Mouse (Mus musculus) cortical plate, adult 2 months (tissue): ENCODE data around the gene Stard7. TPM values are rescaled to one million over a fixed set of nuclear protein-coding genes. Genes with fewer than 3 reads are reported as not detected.

Source experiments
- H3K27ac ChIP-seq: fragments of 200-500 bp; 2 replicates; pipeline ENCODE4 v1.5.1; 2012; ENCODE audit warnings: low read length, control low read depth, inconsistent platforms; ENCODE audit not compliant: insufficient read depth
- H3K4me1 ChIP-seq: fragments of 200-500 bp; 2 replicates; pipeline ENCODE4 v1.6.1; 2011; ENCODE audit warnings: low read length; ENCODE audit not compliant: control insufficient read depth, insufficient read depth
- H3K4me3 ChIP-seq: fragments of 200-500 bp; 2 replicates; pipeline ENCODE4 v1.5.1; 2011; ENCODE audit warnings: mild to moderate bottlenecking, low read length, control low read depth; ENCODE audit not compliant: insufficient read depth
- CTCF ChIP-seq: fragments of 200-500 bp; IDR thresholded peaks from 2 replicates; pipeline ENCODE4 v1.5.1; 2011; ENCODE audit warnings: mild to moderate bottlenecking, control low read depth, low read length; ENCODE audit not compliant: insufficient read depth; ENCODE audit errors: extremely low read depth
- POLR2A ChIP-seq: fragments of 200-500 bp; IDR thresholded peaks from 2 replicates; pipeline ENCODE4 v1.6.1; 2011; ENCODE audit warnings: mild to moderate bottlenecking, low read length, control low read depth; ENCODE audit not compliant: insufficient read depth; ENCODE audit errors: extremely low read depth
- polyA plus RNA-seq: library from polyadenylated mRNA; depleted of rRNA; stranded (reverse); fragments of >200 nt; gene quantifications from 2 replicates; pipeline ENCODE4 v1.2.3, GENCODE M21; 2012

Stard7 gene
- polyA plus RNA-seq, 1 experiment = 96.1 TPM

DNA sequence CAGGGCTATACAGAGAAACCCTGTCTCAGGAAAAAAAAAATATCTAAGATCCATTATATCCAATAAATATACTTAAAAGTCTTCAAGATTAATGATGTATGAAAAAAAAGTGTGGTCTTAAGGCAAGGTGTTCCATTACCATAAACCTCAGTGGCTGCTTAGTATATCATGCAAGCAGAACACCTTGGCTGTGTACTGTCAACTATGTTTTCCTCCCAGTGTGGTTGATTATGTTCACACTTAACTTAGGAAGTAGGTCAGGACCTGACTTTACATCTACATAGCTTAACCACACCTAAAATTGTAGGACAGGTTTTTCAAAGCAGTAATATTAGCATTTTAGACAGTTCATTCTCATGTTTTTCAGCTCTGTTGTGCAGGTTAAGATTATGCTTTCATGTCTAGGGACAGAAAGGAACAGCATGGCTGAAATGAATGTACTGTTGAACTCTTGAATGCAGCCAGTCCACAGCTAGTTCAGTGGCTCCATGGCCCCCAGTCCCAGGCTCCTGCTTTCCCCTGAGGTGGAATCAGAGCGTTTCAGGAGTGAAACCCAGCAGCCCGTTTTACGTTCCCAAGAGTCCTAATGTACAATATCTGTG is 34.7 kb downstream of the Stard7 start:
- Histone ChIP-seq H3K4me3 (no peak overlapping the region), H3K27ac (no peak overlapping the region), H3K4me1 (no peaks in the 10 kb centered on the region)
- no peak for TF ChIP-seq POLR2A
- no peak for TF ChIP-seq CTCF

DNA sequence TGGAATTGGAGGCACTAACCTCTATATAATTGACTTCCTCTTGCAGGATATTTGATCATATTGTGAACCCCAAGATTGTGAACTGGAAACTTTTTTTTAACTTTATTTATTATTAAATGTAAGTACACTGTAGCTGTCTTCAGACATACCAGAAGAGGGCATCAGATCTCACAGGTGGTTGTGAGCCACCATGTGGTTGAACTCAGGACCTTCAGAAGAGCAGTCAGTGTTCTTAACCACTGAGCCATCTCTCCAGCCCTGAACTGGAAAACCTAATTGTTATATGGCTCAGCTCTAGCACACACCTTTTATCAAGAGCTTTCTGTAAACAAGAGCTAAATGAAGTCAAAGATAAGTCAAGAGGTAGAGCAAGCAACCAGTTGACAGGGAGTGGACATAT is 36.1 kb downstream of the Stard7 start:
- H3K27ac ChIP-seq = no peak overlapping the region
- H3K4me3 ChIP-seq = no peak overlapping the region
- no peak for TF ChIP-seq CTCF
- TF ChIP-seq POLR2A = no peak
- no peaks in the 10 kb centered on the region for H3K4me1 ChIP-seq

DNA sequence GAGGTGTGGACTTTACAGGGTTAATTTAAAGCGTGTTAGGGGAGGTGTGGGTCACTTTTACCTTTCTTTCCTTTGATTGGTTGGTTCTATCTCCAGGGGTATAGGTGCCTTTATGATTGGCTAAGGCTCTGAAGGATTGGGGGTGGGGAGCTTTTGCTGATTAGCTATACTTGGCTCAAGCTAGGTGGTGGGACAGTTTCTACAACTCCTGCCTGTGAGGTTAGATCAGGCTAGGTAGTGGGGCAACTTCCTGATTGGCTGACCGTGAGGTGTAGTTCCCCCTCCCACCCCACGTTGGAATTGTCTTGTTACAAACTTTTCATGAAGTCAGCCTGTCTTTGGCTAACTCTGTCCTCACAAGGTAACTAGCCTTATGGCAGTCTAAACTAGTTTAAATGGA is 37.2 kb downstream of the Stard7 start:
- no peaks in the 10 kb centered on the region for H3K4me1 ChIP-seq
- no peak overlapping the region for H3K27ac ChIP-seq
- H3K4me3 ChIP-seq = no peak overlapping the region
- no peak for TF ChIP-seq CTCF
- no peak for TF ChIP-seq POLR2A

DNA sequence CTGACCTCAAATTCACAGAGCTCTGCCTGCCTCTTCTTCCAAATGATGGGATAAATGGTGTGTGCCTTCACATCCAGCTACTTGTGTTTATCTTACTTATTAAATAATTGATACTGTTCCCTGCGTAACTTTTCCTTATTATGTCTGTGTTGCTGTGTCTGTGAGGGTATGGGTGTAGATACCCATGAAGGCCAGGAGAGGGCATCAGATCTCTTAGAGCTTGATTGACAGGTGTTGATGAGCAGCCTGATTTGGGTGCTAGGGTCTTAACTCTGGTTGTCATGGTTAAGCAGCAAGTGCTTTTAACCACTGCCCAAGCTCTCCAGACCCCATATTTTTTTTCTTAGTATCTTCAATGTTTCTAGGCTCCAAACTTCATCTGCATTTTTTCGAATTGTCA is 38.6 kb downstream of the Stard7 start:
- Histone ChIP-seq H3K4me1 (no peaks in the 10 kb centered on the region), H3K4me3 (no peak overlapping the region), H3K27ac (no peak overlapping the region)
- TF ChIP-seq POLR2A (no peak), CTCF (peak; percentile 32; the same call in 1 of the 2 replicates)

DNA sequence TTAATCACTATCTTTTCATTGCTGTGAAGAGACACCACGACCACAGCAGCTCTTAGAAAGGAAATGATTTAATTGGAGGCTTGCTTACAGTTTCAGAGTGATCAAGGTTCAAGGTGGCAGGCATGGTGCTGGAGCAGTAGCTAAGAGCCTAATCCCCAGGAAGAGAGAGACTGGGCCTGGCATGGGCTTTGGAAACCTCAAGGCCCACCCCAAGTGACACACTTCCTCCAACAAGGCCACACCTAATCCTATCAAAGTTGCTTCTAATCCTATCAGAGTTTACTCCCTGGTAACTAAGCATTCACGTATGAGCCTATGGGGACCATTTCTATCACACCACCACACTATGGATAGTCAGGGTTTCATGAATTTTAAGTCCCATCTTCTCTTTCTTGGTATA is 40.2 kb downstream of the Stard7 start:
- no peak overlapping the region for H3K27ac ChIP-seq
- TF ChIP-seq POLR2A (no peak), CTCF (no peak)
- no peaks in the 10 kb centered on the region for H3K4me1 ChIP-seq
- H3K4me3 ChIP-seq = no peak overlapping the region

DNA sequence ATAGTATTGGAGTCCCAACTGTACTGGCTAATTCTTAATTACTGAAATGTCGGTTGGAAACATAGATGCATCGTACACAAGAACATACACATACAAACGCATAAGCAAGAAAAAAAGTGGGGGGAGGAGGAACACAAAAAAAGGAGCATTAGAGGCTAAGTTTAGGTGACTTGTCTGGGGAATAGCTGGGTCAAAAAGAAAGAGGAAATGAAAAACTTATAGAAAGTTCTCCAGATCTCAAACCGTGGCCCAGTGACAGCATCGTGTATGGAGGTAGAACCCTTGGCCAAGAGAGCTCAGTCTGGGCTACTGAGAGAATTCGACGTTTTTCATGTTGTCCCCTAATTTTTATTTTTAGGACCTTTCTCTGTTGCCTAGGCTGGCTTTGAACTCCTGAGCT is 40.7 kb downstream of the Stard7 start:
- TF ChIP-seq CTCF = no peak
- no peak for TF ChIP-seq POLR2A
- no peak overlapping the region for H3K27ac ChIP-seq
- H3K4me1 ChIP-seq = no peaks in the 10 kb centered on the region
- H3K4me3 ChIP-seq = no peak overlapping the region

DNA sequence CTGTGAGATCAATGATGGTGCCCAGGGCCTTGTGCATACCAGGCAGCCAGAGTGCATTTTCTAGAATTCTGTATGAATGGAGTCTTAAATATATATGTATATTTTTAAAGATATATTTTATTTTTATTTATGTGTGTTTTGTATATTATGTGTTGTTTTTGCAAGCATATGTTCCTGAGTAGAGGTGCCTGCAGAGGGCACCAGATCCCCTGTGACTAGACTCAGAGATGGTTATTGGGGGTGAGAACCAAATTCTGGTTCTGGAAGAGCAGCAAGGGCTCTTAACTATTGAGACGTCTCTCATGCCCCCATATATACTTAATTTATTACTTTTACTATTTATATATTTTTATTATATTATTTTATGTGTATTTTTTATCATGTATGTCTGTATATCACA is 41.2 kb downstream of the Stard7 start:
- TF ChIP-seq POLR2A (no peak), CTCF (no peak)
- H3K4me1 ChIP-seq = no peaks in the 10 kb centered on the region

DNA sequence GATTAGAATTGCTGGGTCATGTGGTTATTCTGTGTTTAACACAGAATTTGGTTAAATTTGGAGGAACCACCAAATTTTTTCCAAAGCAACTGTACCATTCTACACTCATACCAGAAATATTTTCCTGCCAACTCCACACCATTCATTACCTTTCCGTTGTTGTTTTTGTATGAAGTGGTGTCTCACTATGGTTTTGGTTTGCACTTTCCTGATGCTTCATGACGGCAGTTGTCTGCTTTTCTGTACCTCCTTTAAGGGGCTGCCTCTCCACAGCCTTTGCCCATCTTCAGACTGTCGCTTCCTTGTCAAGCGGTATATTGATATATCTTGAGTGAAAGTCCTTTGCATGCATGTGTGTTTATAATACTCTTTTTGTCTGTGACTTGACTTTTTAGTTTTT is 42.8 kb downstream of the Stard7 start:
- H3K27ac ChIP-seq = no peak overlapping the region
- TF ChIP-seq POLR2A (no peak), CTCF (no peak)
- H3K4me1 ChIP-seq = no peaks in the 10 kb centered on the region
- no peak overlapping the region for H3K4me3 ChIP-seq

More for the DNA sequence above, 41.2 kb downstream of the Stard7 start:
- no peak overlapping the region for H3K27ac ChIP-seq
- no peak overlapping the region for H3K4me3 ChIP-seq

DNA sequence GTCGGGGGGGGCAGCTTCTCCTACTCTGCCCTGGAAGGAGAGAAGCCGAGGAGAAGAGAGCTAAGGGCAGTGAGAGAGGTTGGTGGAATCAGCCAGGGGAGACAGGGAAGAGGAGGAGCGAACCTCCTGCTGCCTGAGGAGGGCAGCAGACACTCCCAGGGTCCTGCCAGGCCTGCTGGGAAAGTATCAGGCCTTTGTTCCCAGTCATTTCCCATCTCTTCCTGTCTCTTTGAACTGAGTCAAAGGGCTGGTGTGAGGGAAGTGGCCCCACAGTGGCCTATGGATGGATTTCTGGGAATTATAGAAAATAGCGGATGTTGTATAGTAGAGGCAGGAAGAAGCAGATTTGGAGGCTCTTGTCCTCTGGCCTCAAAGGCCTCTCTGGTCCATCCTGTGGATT is 43.9 kb downstream of the Stard7 start:
- Histone ChIP-seq H3K4me3 (no peak overlapping the region), H3K27ac (no peak overlapping the region), H3K4me1 (no peaks in the 10 kb centered on the region)
- no peak for TF ChIP-seq POLR2A
- no peak for TF ChIP-seq CTCF

DNA sequence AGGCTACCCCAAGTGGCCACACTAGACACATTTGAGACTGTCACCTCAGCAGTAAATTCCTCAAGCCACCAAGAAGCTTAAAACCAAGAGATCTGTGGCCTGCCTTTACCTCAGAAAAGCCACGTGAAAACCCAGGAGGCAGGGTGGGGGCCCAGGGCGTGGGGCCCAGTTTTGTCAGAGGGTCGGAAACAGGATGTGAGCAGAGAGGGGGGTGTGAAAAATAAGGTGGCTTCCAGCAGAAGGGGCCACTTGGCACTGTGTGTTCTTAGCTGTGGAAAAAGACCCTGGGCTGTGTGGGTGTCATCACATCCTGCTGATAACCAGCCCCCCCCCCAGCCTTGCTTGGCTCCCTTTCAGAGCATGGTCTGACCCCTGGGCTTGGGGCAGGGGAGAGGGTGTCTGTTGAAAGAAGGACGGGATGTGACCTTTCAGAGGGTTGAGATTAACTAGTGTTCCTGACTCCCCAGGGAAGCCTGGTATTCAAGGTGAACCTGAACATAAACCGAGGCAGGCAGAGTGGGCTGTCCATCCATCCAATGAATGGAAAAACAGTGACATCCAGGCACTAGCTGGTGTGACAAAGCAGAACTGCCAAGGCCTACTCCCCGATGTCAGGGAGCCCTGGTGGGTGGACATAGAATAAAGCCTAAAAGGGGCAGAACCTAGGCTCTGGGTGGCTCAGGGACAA is 44.6 kb downstream of the Stard7 start:
- TF ChIP-seq POLR2A (no peak), CTCF (no peak)
- Histone ChIP-seq H3K4me3 (no peak overlapping the region), H3K27ac (no peak overlapping the region), H3K4me1 (no peaks in the 10 kb centered on the region)
